Mouse (Mus musculus): ENCODE measurements around the gene Serinc3. TPM values are rescaled to one million over a fixed set of nuclear protein-coding genes. Genes with fewer than 3 reads are reported as not detected.
A peak's percentile ranks its signal among the peaks of the same experiment; 100 is the strongest.

The Serinc3 gene
- polyA plus RNA-seq, 1 experiment from 2014 or later, result 71.5 TPM

DNA sequence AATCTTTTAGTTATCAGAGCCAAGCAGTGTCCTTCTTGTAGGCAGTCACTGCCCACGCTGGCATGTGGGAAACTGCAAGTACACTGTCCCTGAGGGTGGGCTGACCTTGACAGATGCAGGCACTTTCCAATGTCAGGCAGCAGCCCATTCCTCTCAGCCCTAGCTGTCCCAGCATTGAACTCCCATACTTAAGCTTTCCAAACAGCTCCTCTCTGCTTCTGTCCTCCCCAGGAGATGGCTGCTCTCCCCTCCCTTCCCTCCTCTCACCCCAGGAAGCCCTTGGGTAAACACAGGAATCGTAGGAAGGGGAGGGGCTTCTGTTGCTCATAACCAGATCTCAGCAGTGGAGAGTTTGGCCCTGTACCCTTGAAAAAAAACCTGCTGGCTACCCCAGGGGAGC is 49.8 kb downstream of the Serinc3 start:
- Histone ChIP-seq H3K4me3 (ENCODE audit: low read length) (no peak overlapping the region), H3K36me3 (ENCODE audit: control insufficient read depth, insufficient read depth, low read length) (no peaks in the 10 kb centered on the region), H3K27ac (ENCODE audit: low read length) (peak overlapping the region; percentile 74), H3K9ac (ENCODE audit: low read length) (no peak overlapping the region), H3K27me3 (ENCODE audit: control insufficient read depth, insufficient read depth, low read depth, low read length) (no peaks in the 10 kb centered on the region), H3K9me3 (ENCODE audit: control insufficient read depth, low read length) (no peaks in the 10 kb centered on the region), H3K4me2 (ENCODE audit: low read depth, low read length) (no peak overlapping the region), H3K4me1 (replicated peaks; ENCODE audit: control insufficient read depth, insufficient read depth, low read length) (peaks cover 9% of the 10 kb centered on the region)
- ATAC-seq (ENCODE audit: low read depth), result peak; percentile 60
- WGBS, result 13% methylated on average over 2 of the region's 2 CpGs

DNA sequence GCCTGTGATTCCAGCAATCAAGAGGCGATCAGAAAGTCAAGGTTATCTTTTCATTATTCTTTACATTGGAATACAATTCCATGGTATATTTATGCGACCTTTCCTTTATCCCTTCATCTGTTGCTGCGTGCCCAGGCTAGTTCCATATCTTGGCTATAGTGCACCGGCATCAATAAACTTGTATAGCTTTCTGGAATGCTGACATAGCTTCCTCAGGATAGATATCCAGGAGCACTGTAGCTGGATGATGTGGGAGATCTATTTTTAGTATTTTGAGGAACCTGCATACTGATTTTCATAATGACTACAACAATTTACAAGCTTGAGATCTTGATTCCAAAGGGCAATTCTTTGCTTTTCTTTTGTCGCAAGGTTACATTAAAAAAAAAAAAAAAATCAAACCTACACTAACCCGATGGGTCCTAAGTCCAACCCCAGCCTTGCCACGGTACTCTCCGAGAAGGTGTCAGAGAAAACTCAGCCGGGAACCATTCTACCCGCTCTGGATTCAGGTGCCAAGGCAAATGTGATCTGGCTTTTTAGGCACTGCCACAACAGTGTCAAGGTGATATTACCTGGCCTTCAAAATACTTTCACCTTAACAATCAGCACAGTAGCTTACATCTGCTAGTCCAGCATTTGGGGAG is 51.2 kb downstream of the Serinc3 start:
- H3K36me3 ChIP-seq (ENCODE audit: control insufficient read depth, insufficient read depth, low read length), result no peaks in the 10 kb centered on the region
- peaks cover 9% of the 10 kb centered on the region for H3K4me1 ChIP-seq (replicated peaks; ENCODE audit: control insufficient read depth, insufficient read depth, low read length)
- H3K9ac ChIP-seq (ENCODE audit: low read length), result no peak overlapping the region
- WGBS, result 87% methylated on average over 10 of the region's 10 CpGs
- no peak overlapping the region for H3K27ac ChIP-seq (ENCODE audit: low read length)
- H3K27me3 ChIP-seq (ENCODE audit: control insufficient read depth, insufficient read depth, low read depth, low read length), result no peaks in the 10 kb centered on the region
- no peak for ATAC-seq (ENCODE audit: low read depth)
- H3K4me2 ChIP-seq (ENCODE audit: low read depth, low read length), result no peak overlapping the region
- H3K4me3 ChIP-seq (ENCODE audit: low read length), result no peak overlapping the region
- no peaks in the 10 kb centered on the region for H3K9me3 ChIP-seq (ENCODE audit: control insufficient read depth, low read length)

DNA sequence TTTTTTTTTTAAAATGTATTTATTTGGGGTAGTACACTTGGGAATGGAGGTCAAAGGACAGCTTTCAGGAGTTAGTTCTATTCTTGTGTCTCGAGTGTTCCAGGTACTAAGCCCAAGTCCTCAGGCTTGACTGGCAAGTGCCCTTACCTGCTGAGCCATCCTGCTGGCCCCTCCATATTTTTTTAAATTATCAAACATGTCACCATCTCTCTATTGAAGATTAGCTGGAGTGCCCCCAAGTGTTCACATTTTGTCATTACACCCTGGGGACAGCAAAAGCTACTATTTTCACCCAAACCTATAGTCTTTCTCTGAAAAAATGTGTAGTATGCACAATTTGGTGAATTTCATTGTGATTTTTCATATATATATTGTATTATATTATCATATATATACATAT is 52.8 kb downstream of the Serinc3 start:
- 67% methylated on average over 1 of the region's 1 CpGs for WGBS

DNA sequence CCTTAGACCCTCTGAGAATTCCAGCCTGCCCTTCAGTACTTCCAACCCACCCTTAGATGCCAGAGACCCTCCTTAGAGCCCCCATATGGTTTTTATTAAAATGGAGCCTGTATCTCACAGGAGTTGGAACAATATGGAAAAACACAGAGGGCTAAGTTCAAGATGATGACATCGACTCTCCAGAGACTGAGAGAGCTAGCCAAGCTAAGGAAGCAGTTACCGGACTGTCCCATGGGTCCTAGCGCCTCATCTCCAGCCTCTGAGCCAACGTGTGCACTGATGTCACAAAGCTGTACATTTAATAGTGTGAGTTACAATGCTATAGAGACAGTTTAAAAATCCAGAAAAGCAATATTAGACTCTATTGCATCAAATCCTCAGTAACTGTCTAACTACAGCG is 53.9 kb downstream of the Serinc3 start:
- WGBS, result 53% methylated on average over 5 of the region's 5 CpGs
- no peak overlapping the region for H3K9ac ChIP-seq (ENCODE audit: low read length)
- H3K27me3 ChIP-seq (ENCODE audit: control insufficient read depth, insufficient read depth, low read depth, low read length), result no peaks in the 10 kb centered on the region
- H3K4me2 ChIP-seq (ENCODE audit: low read depth, low read length), result no peak overlapping the region
- H3K36me3 ChIP-seq (ENCODE audit: control insufficient read depth, insufficient read depth, low read length), result no peaks in the 10 kb centered on the region
- no peak overlapping the region for H3K27ac ChIP-seq (ENCODE audit: low read length)
- peak; percentile 41; the same call in 1 of the 2 replicates for ATAC-seq (ENCODE audit: low read depth)
- no peaks in the 10 kb centered on the region for H3K9me3 ChIP-seq (ENCODE audit: control insufficient read depth, low read length)
- H3K4me3 ChIP-seq (ENCODE audit: low read length), result no peak overlapping the region
- no peaks in the 10 kb centered on the region; the same call in 1 of the 2 replicates for H3K4me1 ChIP-seq (replicated peaks; ENCODE audit: control insufficient read depth, insufficient read depth, low read length)

More for the DNA sequence above, 52.8 kb downstream of the Serinc3 start:
- Histone ChIP-seq H3K4me2 (ENCODE audit: low read depth, low read length) (no peak overlapping the region), H3K4me1 (replicated peaks; ENCODE audit: control insufficient read depth, insufficient read depth, low read length) (peaks cover 7% of the 10 kb centered on the region), H3K27ac (ENCODE audit: low read length) (no peak overlapping the region), H3K4me3 (ENCODE audit: low read length) (no peak overlapping the region), H3K9me3 (ENCODE audit: control insufficient read depth, low read length) (no peaks in the 10 kb centered on the region), H3K9ac (ENCODE audit: low read length) (no peak overlapping the region), H3K36me3 (ENCODE audit: control insufficient read depth, insufficient read depth, low read length) (no peaks in the 10 kb centered on the region), H3K27me3 (ENCODE audit: control insufficient read depth, insufficient read depth, low read depth, low read length) (no peaks in the 10 kb centered on the region)
- no peak for ATAC-seq (ENCODE audit: low read depth)

DNA sequence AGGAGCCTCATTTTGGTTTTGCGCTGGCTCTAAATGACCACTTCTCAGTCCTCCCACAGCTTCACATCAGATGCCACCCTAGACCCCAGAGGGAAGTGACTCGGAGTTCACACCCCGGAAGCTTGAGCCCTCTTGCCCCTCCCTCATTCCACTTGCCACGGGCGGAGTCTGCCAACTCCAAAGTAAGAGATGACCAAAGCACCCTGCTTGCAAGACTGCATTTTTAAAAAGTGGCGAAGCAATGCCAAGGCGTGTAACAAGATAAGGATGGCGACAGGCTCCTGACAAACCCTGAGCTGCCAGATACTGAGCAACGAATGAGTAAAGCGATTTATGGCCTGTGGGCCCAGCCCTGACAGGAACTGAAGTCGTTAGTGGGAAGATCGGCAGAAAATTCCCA is 54.7 kb downstream of the Serinc3 start:
- Histone ChIP-seq H3K9me3 (ENCODE audit: control insufficient read depth, low read length) (no peaks in the 10 kb centered on the region), H3K27me3 (ENCODE audit: control insufficient read depth, insufficient read depth, low read depth, low read length) (no peaks in the 10 kb centered on the region), H3K4me1 (replicated peaks; ENCODE audit: control insufficient read depth, insufficient read depth, low read length) (no peaks in the 10 kb centered on the region; the same call in 1 of the 2 replicates), H3K9ac (ENCODE audit: low read length) (no peak overlapping the region), H3K4me3 (ENCODE audit: low read length) (no peak overlapping the region), H3K27ac (ENCODE audit: low read length) (no peak overlapping the region), H3K4me2 (ENCODE audit: low read depth, low read length) (no peak overlapping the region), H3K36me3 (ENCODE audit: control insufficient read depth, insufficient read depth, low read length) (no peaks in the 10 kb centered on the region)
- no peak for ATAC-seq (ENCODE audit: low read depth)
- 54% methylated on average over 12 of the region's 12 CpGs for WGBS

DNA sequence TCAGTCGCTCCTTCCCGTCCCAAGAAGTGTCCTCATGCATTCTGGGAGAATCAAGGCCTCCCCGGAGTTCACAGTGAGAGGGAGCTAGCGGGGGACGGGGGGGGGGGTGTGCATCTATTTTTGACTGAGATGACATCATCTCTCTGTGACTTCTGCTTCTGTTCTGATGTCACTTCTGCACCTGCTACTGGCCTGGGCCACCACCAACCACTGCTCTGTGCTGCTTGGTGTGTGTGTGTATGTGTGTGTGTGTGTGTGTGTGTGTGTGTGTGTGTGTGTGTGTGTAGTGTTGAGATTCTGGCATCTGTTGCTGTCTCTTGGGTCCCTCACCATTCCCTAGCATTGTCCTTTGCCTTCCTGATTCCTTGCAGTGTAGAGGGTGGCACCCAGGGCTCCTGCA is 57.4 kb downstream of the Serinc3 start:
- H3K27me3 ChIP-seq (ENCODE audit: control insufficient read depth, insufficient read depth, low read depth, low read length), result no peaks in the 10 kb centered on the region
- no peak overlapping the region for H3K9ac ChIP-seq (ENCODE audit: low read length)
- no peak for ATAC-seq (ENCODE audit: low read depth)
- no peaks in the 10 kb centered on the region for H3K9me3 ChIP-seq (ENCODE audit: control insufficient read depth, low read length)
- no peak overlapping the region for H3K27ac ChIP-seq (ENCODE audit: low read length)
- no peaks in the 10 kb centered on the region for H3K36me3 ChIP-seq (ENCODE audit: control insufficient read depth, insufficient read depth, low read length)
- no peak overlapping the region for H3K4me3 ChIP-seq (ENCODE audit: low read length)
- WGBS, result 44% methylated on average over 5 of the region's 5 CpGs
- peaks cover 2% of the 10 kb centered on the region; the same call in 1 of the 2 replicates for H3K4me1 ChIP-seq (replicated peaks; ENCODE audit: control insufficient read depth, insufficient read depth, low read length)
- H3K4me2 ChIP-seq (ENCODE audit: low read depth, low read length), result no peak overlapping the region

DNA sequence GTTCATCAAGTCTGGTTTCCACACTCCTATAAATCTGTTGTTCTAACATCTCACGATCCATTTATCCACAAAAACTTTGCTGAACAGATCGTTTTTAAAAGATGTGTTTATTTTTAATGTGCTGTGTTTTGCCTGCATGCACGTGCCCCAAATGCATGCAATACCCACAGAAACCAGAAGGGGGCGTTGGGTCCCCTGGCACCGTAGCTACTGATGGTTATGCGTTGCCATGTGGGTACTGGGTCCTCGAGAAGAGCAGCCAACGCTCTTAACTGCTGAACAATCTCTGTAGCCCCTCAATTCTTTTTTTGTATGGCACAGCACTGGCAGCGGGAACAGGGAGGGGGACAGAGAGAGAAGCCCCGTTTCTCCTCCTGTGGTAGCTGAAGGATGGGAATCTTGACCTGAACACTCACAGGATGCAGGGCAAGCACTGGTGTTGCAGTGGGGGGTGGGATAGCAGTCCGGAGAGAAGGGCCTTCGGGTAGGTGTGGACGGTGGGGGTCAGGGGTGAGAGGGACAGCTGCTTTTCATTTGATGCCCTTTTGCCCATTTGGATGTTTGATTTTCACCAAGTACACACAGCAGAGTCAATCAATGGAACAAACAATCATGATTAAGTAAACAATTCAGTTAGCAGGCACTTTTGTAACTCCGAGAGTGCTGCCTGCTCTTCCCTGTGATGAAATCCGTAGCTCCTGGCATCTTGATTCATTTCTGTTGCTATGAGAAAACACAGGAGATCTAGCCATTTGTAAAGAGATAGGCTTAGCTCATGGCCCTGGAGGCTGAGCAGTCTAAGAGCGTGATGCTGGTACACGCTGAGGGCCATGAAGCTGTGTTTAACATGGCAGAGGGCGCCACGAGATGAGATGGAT is 58.3 kb downstream of the Serinc3 start:
- 29% methylated on average over 19 of the region's 19 CpGs for WGBS

DNA sequence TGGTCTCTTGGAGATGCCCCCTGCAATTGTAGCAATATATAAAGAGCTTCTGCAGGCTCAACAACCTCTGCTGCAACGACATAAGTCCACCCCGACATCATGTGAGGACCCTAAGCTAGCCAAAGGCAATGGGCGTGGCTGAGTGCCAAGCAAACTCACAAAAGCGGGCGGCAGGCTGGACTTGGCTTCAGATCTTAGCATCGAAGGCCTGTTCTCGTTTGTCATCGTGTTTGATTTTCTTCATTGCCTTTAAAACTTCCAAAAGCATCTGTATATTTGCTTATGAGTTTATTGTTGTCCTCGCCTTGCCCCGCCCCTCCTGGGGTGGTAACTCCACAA is 60.9 kb downstream of the Serinc3 start:
- H3K36me3 ChIP-seq (ENCODE audit: control insufficient read depth, insufficient read depth, low read length), result no peaks in the 10 kb centered on the region
- no peaks in the 10 kb centered on the region for H3K27me3 ChIP-seq (ENCODE audit: control insufficient read depth, insufficient read depth, low read depth, low read length)
- H3K9ac ChIP-seq (ENCODE audit: low read length), result no peak overlapping the region
- H3K4me3 ChIP-seq (ENCODE audit: low read length), result no peak overlapping the region
- no peaks in the 10 kb centered on the region for H3K9me3 ChIP-seq (ENCODE audit: control insufficient read depth, low read length)
- H3K4me2 ChIP-seq (ENCODE audit: low read depth, low read length), result no peak overlapping the region
- WGBS, result 65% methylated on average over 10 of the region's 10 CpGs
- H3K4me1 ChIP-seq (replicated peaks; ENCODE audit: control insufficient read depth, insufficient read depth, low read length), result peaks cover 2% of the 10 kb centered on the region; the same call in 1 of the 2 replicates
- H3K27ac ChIP-seq (ENCODE audit: low read length), result no peak overlapping the region
- ATAC-seq (ENCODE audit: low read depth), result no peak

More for the DNA sequence above, 58.3 kb downstream of the Serinc3 start:
- Histone ChIP-seq H3K9ac (ENCODE audit: low read length) (no peak overlapping the region), H3K9me3 (ENCODE audit: control insufficient read depth, low read length) (no peaks in the 10 kb centered on the region), H3K4me2 (ENCODE audit: low read depth, low read length) (no peak overlapping the region), H3K36me3 (ENCODE audit: control insufficient read depth, insufficient read depth, low read length) (no peaks in the 10 kb centered on the region), H3K27ac (ENCODE audit: low read length) (no peak overlapping the region), H3K4me3 (ENCODE audit: low read length) (no peak overlapping the region), H3K27me3 (ENCODE audit: control insufficient read depth, insufficient read depth, low read depth, low read length) (no peaks in the 10 kb centered on the region), H3K4me1 (replicated peaks; ENCODE audit: control insufficient read depth, insufficient read depth, low read length) (peaks cover 2% of the 10 kb centered on the region; the same call in 1 of the 2 replicates)
- no peak for ATAC-seq (ENCODE audit: low read depth)

DNA sequence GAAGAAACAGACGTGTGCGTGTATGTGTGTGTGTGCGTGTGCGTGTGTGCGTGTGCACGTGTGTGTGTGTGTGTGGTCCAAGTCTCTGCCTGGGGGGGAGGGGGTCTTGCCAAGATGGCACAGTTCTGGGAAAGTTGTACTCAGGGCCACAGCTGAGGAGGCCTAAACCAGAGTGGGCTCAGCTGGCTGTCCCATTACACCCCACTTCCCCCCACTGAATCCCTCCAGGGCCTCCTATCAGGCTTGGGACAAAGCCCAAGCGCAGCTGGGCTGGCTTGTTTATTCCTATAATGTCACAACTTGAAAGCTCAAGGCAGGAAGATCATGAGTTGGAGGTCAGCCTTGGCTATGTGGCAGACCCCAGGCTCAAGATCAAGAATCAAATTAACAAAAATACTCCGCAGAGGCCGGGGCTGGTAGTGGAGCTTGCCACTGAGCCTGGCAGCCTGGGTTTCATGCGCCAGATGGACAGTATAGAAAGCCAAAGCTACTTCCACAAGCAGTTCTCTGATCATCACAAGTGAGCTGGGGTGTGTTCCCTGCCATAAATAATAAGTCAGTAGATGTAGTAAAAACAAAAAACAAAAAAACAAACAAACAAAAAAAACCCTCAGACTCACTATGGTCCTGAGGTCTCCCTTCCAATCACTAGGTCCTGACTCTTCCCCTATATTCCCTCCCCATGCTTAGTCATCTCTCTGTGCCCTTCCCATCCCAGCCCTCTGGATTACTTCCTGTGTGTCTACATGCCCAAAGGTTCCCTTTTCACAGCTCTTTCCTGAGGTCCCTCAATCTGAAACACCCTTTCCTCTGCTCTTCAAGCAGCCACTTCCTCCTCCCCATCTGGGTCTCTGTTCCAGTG is 61.5 kb downstream of the Serinc3 start:
- no peak overlapping the region for H3K4me2 ChIP-seq (ENCODE audit: low read depth, low read length)
- H3K27ac ChIP-seq (ENCODE audit: low read length), result no peak overlapping the region; the same call in 1 of the 2 replicates
- ATAC-seq (ENCODE audit: low read depth), result peak; percentile 47; the same call in 1 of the 2 replicates
- WGBS, result 79% methylated on average over 10 of the region's 10 CpGs
- no peaks in the 10 kb centered on the region for H3K36me3 ChIP-seq (ENCODE audit: control insufficient read depth, insufficient read depth, low read length)
- no peak overlapping the region for H3K4me3 ChIP-seq (ENCODE audit: low read length)
- H3K9me3 ChIP-seq (ENCODE audit: control insufficient read depth, low read length), result no peaks in the 10 kb centered on the region
- H3K4me1 ChIP-seq (replicated peaks; ENCODE audit: control insufficient read depth, insufficient read depth, low read length), result peaks cover 2% of the 10 kb centered on the region; the same call in 1 of the 2 replicates
- H3K27me3 ChIP-seq (ENCODE audit: control insufficient read depth, insufficient read depth, low read depth, low read length), result no peaks in the 10 kb centered on the region
- H3K9ac ChIP-seq (ENCODE audit: low read length), result no peak overlapping the region
